In genomic region chr11:22815877-22816276, GRCm38 (mm10) we compare ENCODE assay signal across 28 mouse cellular contexts. TPM values are rescaled to one million over a fixed set of nuclear protein-coding genes. Genes with fewer than 3 reads are reported as not detected.
DNase-seq lines count a peak whose midpoint lies in the region; TF ChIP-seq lines count a peak whose summit lies in the region.
"Had no signal": no experiment of that assay in that cellular context is flagged by ENCODE, and none has a peak within 500 bp of the region (broad histone marks: within the 10 kb centered on the region; RNA-seq: fewer than 3 reads in every experiment).

No protein-coding gene starts in this region.

- H3K27me3 ChIP-seq in spleen, adult 2 months (ENCODE audit: control insufficient read depth, insufficient read depth, low read length): no peaks in the 10 kb centered on the region
- H3K27me3 ChIP-seq in thymus, adult 2 months (ENCODE audit: control insufficient read depth, insufficient read depth, low read length): no peaks in the 10 kb centered on the region
- H3K27me3 ChIP-seq: embryonic facial prominence, embryonic 15.5 days; heart, embryonic 12.5 days; intestine, embryonic 15.5 days; limb, embryonic 13.5 days; liver, embryonic 13.5 days; megakaryocyte, embryonic 14.5 days; midbrain, embryonic 15.5 days; neural tube, embryonic 13.5 days had no signal

- peaks cover 47% of the 10 kb centered on the region for H3K4me1 ChIP-seq in spleen, adult 2 months (ENCODE audit: control insufficient read depth, insufficient read depth, insufficient read length)
- H3K4me1 ChIP-seq in bone marrow macrophage, adult 2 months (ENCODE audit: control insufficient read depth, insufficient read depth, low read length): peaks cover 71% of the 10 kb centered on the region
- H3K4me1 ChIP-seq in thymus, adult 2 months (replicated peaks; ENCODE audit: control insufficient read depth, insufficient read depth, low read length): peaks cover 53% of the 10 kb centered on the region
- H3K4me1 ChIP-seq: embryonic facial prominence, embryonic 15.5 days; intestine, embryonic 15.5 days; limb, embryonic 13.5 days; midbrain, embryonic 15.5 days; neural tube, embryonic 13.5 days had no signal

- H3K36me3 ChIP-seq in spleen, adult 2 months (ENCODE audit: control insufficient read depth, insufficient read depth, low read length): no peaks in the 10 kb centered on the region
- no peaks in the 10 kb centered on the region for H3K36me3 ChIP-seq in thymus, adult 2 months (ENCODE audit: control insufficient read depth, insufficient read depth, low read length)
- H3K36me3 ChIP-seq: embryonic facial prominence, embryonic 15.5 days; heart, embryonic 12.5 days; intestine, embryonic 15.5 days; limb, embryonic 13.5 days; liver, embryonic 13.5 days; midbrain, embryonic 15.5 days; neural tube, embryonic 13.5 days had no signal

- H3K27ac ChIP-seq in spleen, adult 2 months (ENCODE audit: insufficient read depth, low read length): peak overlapping the region; percentile 93
- H3K27ac ChIP-seq in bone marrow macrophage, adult 2 months (ENCODE audit: insufficient read depth, low read depth, low read length): peak overlapping the region; percentile 89
- peak overlapping the region; percentile 88 for H3K27ac ChIP-seq in thymus, adult 2 months (ENCODE audit: control insufficient read depth, insufficient read depth, low read length)
- H3K27ac ChIP-seq: embryonic facial prominence, embryonic 15.5 days; hindbrain, embryonic 14.5 days; intestine, embryonic 15.5 days; limb, embryonic 13.5 days; liver, embryonic 13.5 days; midbrain, embryonic 15.5 days; neural tube, embryonic 13.5 days; stomach, postnatal 0 days had no signal

- WGBS in spleen, adult 2 months: 28% methylated on average over 7 of the region's 7 CpGs
- WGBS in thymus, adult 2 months: 3% methylated on average over 7 of the region's 7 CpGs

- H3K4me3 ChIP-seq in spleen, adult 2 months (ENCODE audit: extremely low read depth, insufficient read depth, insufficient read length): no peak overlapping the region
- no peak overlapping the region for H3K4me3 ChIP-seq in bone marrow macrophage, adult 2 months (ENCODE audit: insufficient read depth, low read length)
- no peak overlapping the region for H3K4me3 ChIP-seq in thymus, adult 2 months (ENCODE audit: control insufficient read depth, insufficient read depth, low read length)
- H3K4me3 ChIP-seq: embryonic facial prominence, embryonic 15.5 days; heart, embryonic 12.5 days; intestine, embryonic 15.5 days; limb, embryonic 13.5 days; liver, embryonic 13.5 days; megakaryocyte, embryonic 14.5 days; midbrain, embryonic 15.5 days; neural tube, embryonic 13.5 days had no signal

- TF ChIP-seq POLR2A in spleen, adult 2 months (IDR thresholded peaks at IDR 0.05; ENCODE audit: low read depth, low read length): no peak
- no peak for TF ChIP-seq POLR2A in bone marrow macrophage, adult 2 months (IDR thresholded peaks at IDR 0.05; ENCODE audit: borderline replicate concordance, low read depth, low read length)
- 0 out of 2 replicates have a peak, but pooled peaks have one; percentile 20 for TF ChIP-seq POLR2A in thymus, adult 2 months (IDR thresholded peaks at IDR 0.05; ENCODE audit: control insufficient read depth, extremely low read depth, insufficient read depth, low read length, poor library complexity)

- peak in 1 of 2 experiments; percentile 17 for DNase-seq in spleen, adult 2 months (ENCODE audit: low read depth in 1 of 2, low spot score in 2 of 2)
- no peak for DNase-seq in spleen, adult 18-20 months
- peak; percentile 67 for DNase-seq in thymus, adult 2 months
- peak; percentile 70 for DNase-seq in thymus, postnatal 4 days
- DNase-seq in gastrocnemius, adult 8-10 months (ENCODE audit: low spot score in 2 of 2): no peak
- no peak for DNase-seq in kidney, postnatal 10 days
- DNase-seq: adrenal gland, adult 8-10 months; cerebellum, adult 9-10 months; gastrocnemius, postnatal 14 days; heart, adult 18-20 months; heart, postnatal 14 days; kidney, adult 8-10 months; kidney, postnatal 14 days; layer of hippocampus, postnatal 36 days; liver, embryonic 13.5 days; lung, embryonic 14.5 days; retina, postnatal 1 day; right cerebral cortex, postnatal 25 days had no signal

- TF ChIP-seq CTCF in spleen, adult 2 months (IDR thresholded peaks at IDR 0.05; ENCODE audit: extremely low read depth, insufficient read depth, insufficient read length, insufficient replicate concordance): no peak
- TF ChIP-seq CTCF in bone marrow macrophage, adult 2 months (IDR thresholded peaks at IDR 0.05; ENCODE audit: low read depth, low read length): no peak
- TF ChIP-seq CTCF in thymus, adult 2 months (IDR thresholded peaks at IDR 0.05; ENCODE audit: borderline replicate concordance, control insufficient read depth, extremely low read depth, insufficient read depth, low read length, poor library complexity): peak; percentile 17; the same call in 1 of the 2 replicates

RNA-seq across cellular contexts. Expression of gene B3gnt2, which starts 44.9 kb away (rescaled TPM):
- polyA plus RNA-seq in spleen, adult 2 months (2012; rRNA removed): 18.9 and 23.4 TPM in 2 replicates
- 19.7 and 20.5 TPM in 2 replicates for polyA plus RNA-seq in bone marrow macrophage, adult 2 months (2012; ENCODE audit: insufficient read depth, insufficient read length, missing spikeins)
- 35.4 and 41.4 TPM in 2 replicates for polyA plus RNA-seq in thymus, adult 2 months (2012; rRNA removed)
- total RNA-seq in gastrocnemius, adult 8-10 months (2022): 1 to 10 TPM; 1.0 to 1.7 (median 1.2) TPM

Comparison
In these comparisons a context has a peak if more than half of its experiments do, and no peak if none do; other contexts are left out.
1. DNase-seq: peak in thymus, adult 2 months (single experiment) and thymus, postnatal 4 days (single experiment); none in spleen, adult 18-20 months (0 of 2), gastrocnemius, adult 8-10 months (0 of 2) and kidney, postnatal 10 days (single experiment).
2. Peak in every context shown above with its lines, with median percentiles within 50 percentile points of each other: H3K27ac ChIP-seq.